Mouse (Mus musculus) thymus, adult 2 months (tissue): Measurements from ENCODE around the gene Far1.

Experiments
- CTCF ChIP-seq: fragments of 200-500 bp; IDR thresholded peaks from 2 replicates; pipeline ENCODE4 v1.5.1; 2012; ENCODE audit warnings: mild to moderate bottlenecking, control low read depth, low read length, moderate library complexity, borderline replicate concordance; ENCODE audit not compliant: control insufficient read depth, poor library complexity, insufficient read depth; ENCODE audit errors: extremely low read depth
- POLR2A ChIP-seq: fragments of 200-500 bp; IDR thresholded peaks from 2 replicates; pipeline ENCODE4 v1.6.1; 2012; ENCODE audit warnings: mild to moderate bottlenecking, low read length, control low read depth, moderate library complexity; ENCODE audit not compliant: control insufficient read depth, poor library complexity, insufficient read depth; ENCODE audit errors: extremely low read depth

DNA sequence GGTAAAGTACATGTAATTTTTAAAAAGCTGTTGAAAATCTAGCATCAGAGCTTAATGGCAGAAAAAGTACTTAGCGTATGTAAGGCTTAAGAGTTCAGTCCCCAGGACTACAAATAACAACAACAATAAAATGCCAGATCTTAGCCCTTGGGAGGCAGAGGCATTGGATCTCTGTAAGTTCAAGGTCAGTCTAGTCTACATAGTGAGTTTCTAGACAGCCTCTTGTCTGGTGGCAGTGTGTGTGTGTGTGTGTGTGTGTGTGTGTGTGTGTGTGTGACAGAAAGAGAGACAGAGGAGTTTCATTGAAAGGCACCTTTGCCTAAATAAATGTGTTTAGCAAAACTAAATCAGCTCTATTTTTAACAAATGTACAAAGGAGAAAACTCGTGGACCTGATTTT lies 5.3 kb downstream of the Far1 start:
- no peak for TF ChIP-seq CTCF
- no peak for TF ChIP-seq POLR2A
